Mouse (Mus musculus) heart, embryonic 11.5 days (tissue): ENCODE measurements around the gene Krt80. TPM values are rescaled to one million over a fixed set of nuclear protein-coding genes. Genes with fewer than 3 reads are reported as not detected.

ENCODE experiments used
- ATAC-seq: fragments of 200-750 bp; cut with Nextera tagmentation; replicated peaks from 2 replicates; pipeline ENCODE4 v1.8.0; 2017; ENCODE audit warnings: moderate library complexity; ENCODE audit not compliant: insufficient number of reproducible peaks, low FRiP score, low TSS enrichment
- H3K27ac ChIP-seq: fragments of 300-500 bp; sonication (generic); 2 replicates; pipeline ENCODE4 v1.5.1; 2014; ENCODE audit warnings: mild to moderate bottlenecking, low read depth, low read length
- H3K27me3 ChIP-seq: fragments of 300-500 bp; sonication (generic); 2 replicates; pipeline ENCODE4 v1.6.1; 2014; ENCODE audit warnings: mild to moderate bottlenecking, low read length, mixed read lengths; ENCODE audit not compliant: control insufficient read depth, insufficient read depth
- H3K36me3 ChIP-seq: fragments of 300-500 bp; sonication (generic); 2 replicates; pipeline ENCODE4 v1.6.1; 2014; ENCODE audit warnings: mild to moderate bottlenecking, low read length, moderate library complexity, mixed read lengths; ENCODE audit not compliant: control insufficient read depth, insufficient read depth
- H3K4me1 ChIP-seq: fragments of 300-500 bp; sonication (generic); 2 replicates; pipeline ENCODE4 v1.6.1; 2014; ENCODE audit warnings: low read length; ENCODE audit not compliant: control insufficient read depth, insufficient read depth
- H3K4me2 ChIP-seq: fragments of 300-500 bp; sonication (generic); 2 replicates; pipeline ENCODE4 v1.6.1; 2014; ENCODE audit warnings: mild to moderate bottlenecking, moderate library complexity
- H3K4me3 ChIP-seq: fragments of 300-500 bp; sonication (generic); 2 replicates; pipeline ENCODE4 v1.5.1; 2014; ENCODE audit warnings: low read depth, low read length
- H3K9ac ChIP-seq: fragments of 300-500 bp; sonication (generic); 2 replicates; pipeline ENCODE4 v1.6.1; 2014; ENCODE audit warnings: mild to moderate bottlenecking, low read depth, low read length, moderate library complexity
- H3K9me3 ChIP-seq: fragments of 300-500 bp; sonication (generic); replicated peaks from 2 replicates; pipeline ENCODE4 v1.6.1; 2016; ENCODE audit warnings: low read length; ENCODE audit not compliant: control insufficient read depth
- whole genome bisulfite sequencing: fragments of 180-500 bp; shearing (Covaris S2); extraction: QIAGEN DNeasy Blood & Tissue Kit; methylation state at CpG from one replicate; pipeline ENCODE4 v1.1.7; 2014; ENCODE audit not compliant: insufficient replicate concordance; 5-methylcytosine and 5-hydroxymethylcytosine counted together
- polyA plus RNA-seq: library from polyadenylated mRNA; unstranded; fragments of >200 nt; fragmentation: Nextera tagmentation; extraction: Ambion mirVana; gene quantifications from 2 replicates; pipeline ENCODE4 v1.2.1, GENCODE M21; 2014

Gene Krt80
- polyA plus RNA-seq, 1 experiment from 2014 or later: 2.5 TPM

DNA sequence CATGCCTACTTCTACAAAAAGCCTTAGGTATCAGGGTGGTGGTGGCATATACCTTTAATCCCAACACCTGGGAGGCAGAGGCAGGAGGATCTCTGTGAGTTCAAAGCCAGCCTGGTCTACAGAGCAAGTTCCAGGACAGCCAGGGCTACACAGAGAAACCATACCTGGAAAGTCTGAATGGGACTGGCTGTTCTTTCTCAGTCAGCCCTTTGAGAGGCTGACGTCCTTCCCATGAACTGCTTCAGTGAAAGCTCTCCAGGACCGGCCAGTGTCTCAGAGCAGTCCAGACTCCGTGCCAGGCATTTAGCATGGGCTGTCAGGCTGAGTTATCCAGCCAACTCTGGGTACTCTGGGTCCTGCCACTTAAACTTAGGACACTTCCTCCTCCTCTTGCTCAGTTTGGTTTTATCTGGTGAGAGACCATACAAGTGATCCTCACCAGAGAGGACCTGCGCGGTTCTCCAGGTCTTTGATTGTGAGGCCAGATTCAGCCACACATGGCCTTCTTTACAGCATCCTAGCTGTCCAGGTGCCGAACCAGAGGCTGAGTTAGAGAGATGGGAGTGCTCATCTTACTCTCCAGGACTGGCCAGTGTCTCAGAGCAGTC is 49.8 kb downstream of the Krt80 start:
- Histone ChIP-seq H3K36me3 (no peaks in the 10 kb centered on the region), H3K9me3 (no peaks in the 10 kb centered on the region), H3K4me2 (no peak overlapping the region), H3K27ac (peak overlapping the region; percentile 82), H3K4me1 (peaks cover 29% of the 10 kb centered on the region), H3K4me3 (no peak overlapping the region), H3K27me3 (no peaks in the 10 kb centered on the region), H3K9ac (no peak overlapping the region)
- no peak for ATAC-seq
- 59% methylated on average over 6 of the region's 6 CpGs for WGBS

DNA sequence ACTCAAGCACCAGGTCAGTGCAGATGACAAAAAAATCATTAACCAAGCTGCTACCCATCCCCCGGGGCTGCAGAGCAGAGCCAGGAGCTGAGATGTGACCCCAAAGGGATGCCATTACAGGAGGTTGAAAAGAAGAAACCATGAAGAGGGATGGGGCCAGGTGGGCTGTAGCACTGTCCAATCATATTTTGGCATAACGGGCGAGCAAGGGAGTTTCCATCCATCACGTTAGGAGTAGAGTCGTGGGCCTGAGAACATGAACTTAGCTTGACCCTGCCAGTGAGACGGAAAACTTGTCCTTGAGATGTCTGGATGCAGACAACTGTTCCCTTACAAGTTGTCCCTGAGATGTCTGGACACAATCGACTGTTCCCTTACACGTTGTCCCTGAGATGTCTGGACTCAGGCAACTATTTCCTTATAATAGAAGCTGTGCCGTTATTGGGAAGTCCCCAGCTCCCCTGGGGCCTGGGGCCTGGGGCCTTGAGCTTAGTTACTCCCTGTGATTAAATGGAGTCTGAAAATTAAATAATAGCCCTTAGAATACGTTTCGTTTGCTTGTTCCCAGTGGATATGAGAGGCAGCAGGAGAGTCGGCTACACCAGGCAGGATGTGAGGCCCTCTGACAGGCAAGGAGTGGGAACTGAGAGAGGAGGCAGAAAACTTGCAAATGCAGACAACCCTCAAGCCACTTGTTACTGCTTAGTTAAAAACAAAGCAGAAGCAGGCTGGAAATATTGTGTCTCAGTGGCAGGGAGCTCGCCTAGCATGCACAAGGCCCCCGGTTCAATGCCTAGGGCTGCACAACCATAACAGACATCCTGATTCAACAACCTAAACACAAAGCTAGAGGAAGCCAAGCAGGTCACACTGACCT is 50.8 kb downstream of the Krt80 start:
- WGBS: 45% methylated on average over 14 of the region's 14 CpGs
- Histone ChIP-seq H3K27ac (peak overlapping the region; percentile 82), H3K4me1 (peaks cover 29% of the 10 kb centered on the region)

DNA sequence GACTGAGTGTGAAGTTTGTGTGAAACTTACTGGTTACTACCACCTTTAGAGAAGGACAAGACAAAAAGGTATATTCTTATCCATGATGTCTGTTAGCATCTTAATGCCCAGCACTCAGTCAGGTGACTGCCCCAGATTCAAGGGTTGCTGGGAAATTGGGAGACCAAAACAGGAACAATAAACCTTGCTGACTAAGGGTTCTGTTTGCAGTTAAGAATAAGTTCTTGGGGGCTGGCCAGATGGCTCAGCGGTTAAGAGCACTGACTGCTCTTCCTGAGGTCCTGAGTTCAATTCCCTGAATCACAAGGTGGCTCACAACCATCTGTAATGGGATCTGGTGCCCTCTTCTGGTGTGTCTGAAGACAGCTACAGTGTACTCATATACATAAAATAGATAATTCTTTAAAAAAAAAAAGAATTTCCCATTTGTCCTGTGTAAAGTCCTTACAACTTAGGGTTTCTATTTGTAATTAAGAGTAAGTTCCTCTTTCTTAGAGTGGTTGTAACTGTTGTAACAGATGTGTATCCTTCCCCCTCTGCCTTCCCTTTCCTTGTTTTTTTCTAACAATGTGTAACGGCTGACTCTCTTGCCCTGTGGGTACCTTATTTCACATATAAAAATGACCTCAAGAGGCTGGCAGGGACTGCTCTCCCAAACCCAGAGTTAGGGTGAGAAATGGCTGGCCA is 52.0 kb downstream of the Krt80 start:
- peak overlapping the region; percentile 57; the same call in 1 of the 2 replicates for H3K4me2 ChIP-seq
- no peak overlapping the region for H3K9ac ChIP-seq
- H3K4me1 ChIP-seq: peaks cover 29% of the 10 kb centered on the region

More for the DNA sequence above, 50.8 kb downstream of the Krt80 start:
- no peak overlapping the region for H3K9ac ChIP-seq
- H3K27me3 ChIP-seq: no peaks in the 10 kb centered on the region
- no peak for ATAC-seq
- H3K36me3 ChIP-seq: no peaks in the 10 kb centered on the region
- no peak overlapping the region for H3K4me3 ChIP-seq
- no peak overlapping the region for H3K4me2 ChIP-seq
- H3K9me3 ChIP-seq: no peaks in the 10 kb centered on the region

DNA sequence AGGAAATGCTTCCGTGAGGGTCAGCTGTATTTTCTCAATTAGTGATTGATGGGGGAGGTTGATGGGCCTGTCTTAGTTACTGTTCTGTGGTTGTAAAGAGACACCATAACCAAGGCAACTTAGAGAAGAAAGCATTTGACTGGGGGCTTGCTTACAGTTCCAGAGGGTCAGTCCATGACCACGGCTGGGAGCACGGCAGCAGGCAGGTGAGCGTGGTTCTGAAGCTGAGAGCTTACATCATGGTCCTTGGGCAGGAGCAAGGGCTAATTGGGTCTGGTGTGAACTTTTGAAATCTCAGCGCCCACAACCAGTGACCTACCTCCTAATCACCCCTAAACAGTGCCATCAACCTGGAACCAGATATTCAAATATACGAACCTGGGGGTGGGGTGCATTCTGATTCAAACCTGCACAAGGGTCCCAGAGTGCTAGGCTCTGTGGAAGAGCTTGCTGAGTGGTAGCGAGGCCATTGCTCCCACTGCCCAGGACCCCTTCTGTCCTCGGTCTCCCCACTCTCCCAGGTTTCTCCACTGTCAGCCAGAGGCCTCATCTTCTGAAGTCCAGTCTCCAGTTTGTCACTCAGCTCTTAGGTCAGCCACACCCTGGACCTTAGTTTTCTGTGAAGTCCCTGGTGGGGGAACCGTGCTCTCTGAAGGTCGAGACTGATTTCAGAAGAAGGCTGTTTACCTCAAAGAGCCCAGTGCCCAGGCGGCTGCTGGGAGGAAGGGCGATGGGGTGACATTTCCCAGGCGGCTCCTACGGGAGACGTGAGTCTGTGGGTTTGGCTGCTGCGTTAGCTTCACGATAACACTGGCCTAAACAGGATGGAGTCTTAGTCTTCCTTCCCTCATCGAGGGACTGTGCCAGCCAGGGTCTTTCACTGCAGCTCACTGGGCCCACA is 52.8 kb downstream of the Krt80 start:
- H3K4me3 ChIP-seq: no peak overlapping the region
- H3K27me3 ChIP-seq: no peaks in the 10 kb centered on the region
- peak overlapping the region; percentile 51 for H3K27ac ChIP-seq
- ATAC-seq: no peak
- WGBS: 47% methylated on average over 18 of the region's 18 CpGs
- peaks cover 29% of the 10 kb centered on the region for H3K4me1 ChIP-seq
- no peaks in the 10 kb centered on the region for H3K36me3 ChIP-seq
- peak overlapping the region; percentile 10; the same call in 1 of the 2 replicates for H3K9ac ChIP-seq
- no peaks in the 10 kb centered on the region for H3K9me3 ChIP-seq
- H3K4me2 ChIP-seq: peak overlapping the region; percentile 57

More for the DNA sequence above, 52.0 kb downstream of the Krt80 start:
- Histone ChIP-seq H3K27me3 (no peaks in the 10 kb centered on the region), H3K4me3 (no peak overlapping the region), H3K36me3 (no peaks in the 10 kb centered on the region), H3K9me3 (no peaks in the 10 kb centered on the region), H3K27ac (peak overlapping the region; percentile 51; the same call in 1 of the 2 replicates)
- ATAC-seq: no peak
- WGBS: 62% methylated on average over 2 of the region's 2 CpGs

DNA sequence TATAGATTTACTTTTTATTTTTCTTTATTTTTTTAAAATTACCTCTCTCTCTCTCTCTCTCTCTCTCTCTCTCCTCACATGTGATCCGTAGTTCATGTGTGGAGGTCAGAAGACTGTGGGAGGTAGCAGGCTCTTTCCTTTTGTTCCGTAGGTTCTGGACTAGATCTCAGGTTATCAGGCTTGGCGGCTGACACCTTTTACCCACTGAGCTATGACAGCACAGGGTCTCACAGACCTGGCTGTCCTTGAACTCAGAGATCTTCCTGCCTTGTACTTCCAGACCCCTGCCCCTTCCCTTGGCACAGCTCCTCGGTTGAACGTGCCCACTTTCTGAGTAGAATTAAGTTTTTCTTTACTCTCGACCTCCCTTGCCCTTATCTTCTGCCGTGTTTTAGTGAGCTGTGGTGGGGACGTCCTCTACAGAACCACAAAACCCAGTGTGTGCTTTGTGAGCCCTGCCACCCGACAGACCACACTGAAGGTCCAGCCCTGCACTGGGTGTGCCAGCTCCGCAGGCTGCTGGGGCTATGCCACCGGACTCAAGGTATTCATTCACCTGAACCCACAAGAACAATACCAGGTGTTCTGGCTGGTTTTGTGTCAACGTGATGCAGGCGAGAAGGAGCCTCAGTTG is 53.6 kb downstream of the Krt80 start:
- peak overlapping the region; percentile 51; the same call in 1 of the 2 replicates for H3K27ac ChIP-seq

DNA sequence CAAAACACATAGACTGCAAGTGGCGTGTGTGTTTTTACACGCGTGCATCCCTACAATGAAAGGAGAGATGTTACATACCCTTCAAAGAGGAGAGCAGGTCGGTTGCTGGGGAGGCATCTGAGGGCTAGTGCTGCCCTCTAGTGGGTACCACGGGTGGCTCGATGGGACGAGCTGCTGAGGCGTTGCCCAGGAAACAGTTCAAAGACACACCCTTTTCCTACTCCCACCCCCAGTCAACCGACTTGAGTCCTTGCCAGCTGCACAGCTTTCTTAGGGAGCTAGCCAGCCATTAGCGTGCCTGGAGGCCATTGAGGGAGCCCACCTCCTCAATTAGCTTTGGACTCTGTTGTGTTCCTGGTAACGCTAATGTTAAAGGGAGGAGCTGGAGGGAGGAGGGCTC is 54.1 kb downstream of the Krt80 start:
- 0 out of 2 replicates have a peak overlapping the region, but pooled peaks have one; percentile 51 for H3K27ac ChIP-seq

More for the DNA sequence above, 53.6 kb downstream of the Krt80 start:
- peaks cover 23% of the 10 kb centered on the region for H3K4me1 ChIP-seq
- WGBS: 53% methylated on average over 13 of the region's 13 CpGs
- peak overlapping the region; percentile 57 for H3K4me2 ChIP-seq
- H3K36me3 ChIP-seq: no peaks in the 10 kb centered on the region
- no peaks in the 10 kb centered on the region for H3K9me3 ChIP-seq
- H3K27me3 ChIP-seq: no peaks in the 10 kb centered on the region
- no peak overlapping the region for H3K9ac ChIP-seq
- ATAC-seq: no peak
- peak overlapping the region; percentile 23; the same call in 1 of the 2 replicates for H3K4me3 ChIP-seq

DNA sequence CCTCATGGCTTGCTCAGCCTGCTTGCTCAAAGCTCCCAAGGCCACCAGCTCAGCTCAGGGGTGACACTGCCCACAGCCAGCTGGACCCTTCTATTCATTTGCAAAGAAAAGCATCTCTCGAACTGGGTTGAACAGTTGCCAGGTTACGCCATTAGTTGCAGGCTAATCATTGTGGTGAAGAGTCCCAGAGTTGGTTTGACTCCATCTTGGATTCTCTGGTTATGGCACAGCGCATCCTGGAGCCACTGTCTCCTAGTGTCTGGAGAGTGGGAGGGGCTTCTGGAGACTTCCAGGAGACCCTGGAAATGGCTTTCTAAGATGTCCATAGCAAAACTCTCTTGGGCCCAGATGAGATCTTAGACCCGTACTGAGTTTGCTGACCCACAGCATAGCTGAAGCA is 54.6 kb downstream of the Krt80 start:
- Histone ChIP-seq H3K36me3 (no peaks in the 10 kb centered on the region), H3K4me1 (peaks cover 18% of the 10 kb centered on the region), H3K27ac (no peak overlapping the region), H3K4me2 (peak overlapping the region; percentile 57; the same call in 1 of the 2 replicates), H3K9ac (no peak overlapping the region), H3K9me3 (no peaks in the 10 kb centered on the region), H3K4me3 (no peak overlapping the region), H3K27me3 (no peaks in the 10 kb centered on the region)
- 86% methylated on average over 4 of the region's 4 CpGs for WGBS
- no peak for ATAC-seq

More for the DNA sequence above, 54.1 kb downstream of the Krt80 start:
- Histone ChIP-seq H3K4me3 (peak overlapping the region; percentile 23), H3K4me1 (peaks cover 19% of the 10 kb centered on the region), H3K4me2 (peak overlapping the region; percentile 57), H3K9me3 (no peaks in the 10 kb centered on the region), H3K27me3 (no peaks in the 10 kb centered on the region), H3K9ac (no peak overlapping the region; the same call in 1 of the 2 replicates), H3K36me3 (no peaks in the 10 kb centered on the region)
- 3% methylated on average over 11 of the region's 11 CpGs for WGBS
- 0 out of 2 replicates have a peak, but pooled peaks have one; percentile 40 for ATAC-seq
